Mouse (Mus musculus): ENCODE results near the gene Chgb.

Chgb gene

DNA sequence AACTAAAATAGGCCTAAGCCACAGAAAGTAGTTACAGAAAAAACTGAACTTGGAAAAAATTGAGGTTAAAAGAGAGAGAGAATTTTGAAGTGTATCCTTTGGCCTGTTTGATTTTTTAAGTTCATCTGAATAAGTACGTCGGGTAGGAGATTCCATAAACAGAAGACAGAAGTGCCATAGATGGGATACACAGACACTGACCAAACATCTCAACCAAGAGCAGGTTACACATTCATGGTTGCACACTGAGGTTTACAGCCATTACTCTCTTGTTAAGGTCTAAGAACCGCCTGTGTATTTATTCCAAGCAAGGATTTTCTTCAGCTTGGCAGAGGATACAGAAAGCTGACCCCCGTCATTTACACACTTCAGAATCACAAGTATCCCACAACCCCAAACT lies at the start of gene Chgb:
Gene Chgb, plus strand, starts transcription at position 301 of the 400 bp plus-strand sequence.
- DNase-seq = no peak

DNA sequence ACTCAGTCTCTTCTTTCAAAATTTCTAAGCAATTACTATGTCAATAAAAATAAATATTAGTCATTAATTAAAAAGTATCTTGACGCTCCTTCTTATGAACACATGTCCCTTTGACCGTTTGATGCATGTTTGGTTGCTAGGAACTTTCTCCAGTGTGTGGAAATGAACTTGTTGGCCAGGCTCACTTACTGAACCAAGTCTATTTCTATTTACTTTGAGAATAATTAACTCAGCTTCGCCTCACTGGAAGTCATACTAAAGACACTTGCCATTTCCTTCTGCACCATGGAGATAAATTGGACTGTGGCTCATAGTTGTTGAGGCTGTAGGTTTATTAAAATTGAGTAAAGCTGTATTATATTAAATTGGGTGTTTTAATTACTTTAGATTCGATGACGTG lies 48.1 kb upstream of the Chgb start:
- peak in 1 of 2 experiments; percentile 17 for DNase-seq

DNA sequence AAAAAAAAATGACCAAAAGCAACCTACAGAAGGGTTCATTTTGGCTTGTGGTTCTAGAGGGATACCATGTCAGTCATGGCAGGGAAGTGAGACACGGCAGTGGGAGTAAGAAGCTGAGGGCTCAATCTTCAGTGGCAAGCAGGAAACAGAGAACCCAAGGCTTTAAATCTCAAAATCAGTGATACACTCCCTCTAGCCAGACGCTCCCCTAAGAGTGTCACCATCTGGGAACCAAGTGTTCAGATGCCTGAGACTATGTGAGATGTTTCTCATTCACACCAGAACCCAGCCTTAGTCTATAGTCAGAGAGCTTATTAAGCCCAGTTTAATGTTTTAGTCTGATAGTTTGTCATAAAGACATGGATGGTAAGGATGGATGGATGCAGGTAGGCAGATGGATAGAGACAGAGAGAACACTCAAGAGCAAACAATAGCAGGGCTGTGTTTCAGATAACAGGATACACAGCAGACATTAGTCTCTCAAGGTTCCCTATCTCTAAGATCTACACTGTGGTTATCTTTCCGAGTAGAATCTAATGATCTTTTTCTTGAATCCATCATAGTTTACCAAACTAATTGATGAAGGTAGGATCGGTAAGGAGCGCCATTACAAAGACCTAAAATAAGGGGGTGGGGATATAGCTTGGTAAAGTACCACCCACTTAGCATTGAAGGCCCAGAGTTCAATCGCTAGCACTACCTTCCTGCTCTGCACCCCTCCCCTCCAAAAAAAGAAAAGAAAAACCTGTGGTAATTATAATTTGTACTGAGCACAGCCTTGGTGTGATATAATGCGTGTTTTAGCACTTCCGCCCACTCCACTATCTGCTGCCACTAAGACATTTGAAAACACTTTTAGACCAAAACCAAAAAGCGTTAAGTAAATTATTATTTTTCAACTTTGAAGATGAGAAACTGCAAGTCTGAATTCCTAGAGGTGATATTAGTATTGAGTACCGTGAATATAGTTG lies 47.2 kb upstream of the Chgb start:
- no peak for DNase-seq

DNA sequence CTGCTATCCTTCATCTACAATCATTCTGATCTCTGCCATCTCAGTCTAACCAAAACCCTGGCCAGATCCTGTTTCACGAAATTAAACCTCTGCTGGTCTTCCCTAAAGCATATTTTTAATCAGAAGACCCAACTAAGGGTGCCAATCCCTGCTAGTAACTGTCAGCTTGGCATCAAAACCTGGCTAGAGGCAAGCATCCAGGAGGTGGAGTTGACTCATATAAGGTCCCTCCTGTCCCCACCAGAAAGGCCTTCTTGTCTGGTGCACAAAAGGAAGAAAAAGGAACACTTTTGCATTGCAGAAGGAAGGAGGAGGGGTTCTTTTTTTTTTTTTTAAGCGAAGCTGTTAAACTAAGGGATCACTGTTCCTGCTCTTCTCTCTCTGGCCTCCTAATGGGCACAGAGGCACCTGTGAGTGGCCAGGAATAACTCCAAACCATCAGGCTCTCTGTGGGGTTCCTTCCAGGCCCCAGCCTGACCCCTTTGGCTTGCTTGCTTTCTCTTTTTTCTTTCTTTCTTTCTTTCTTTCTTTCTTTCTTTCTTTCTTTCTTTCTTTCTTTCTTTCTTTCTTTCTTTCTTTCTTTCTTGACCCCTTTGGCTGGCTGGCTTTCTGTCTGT lies 42.2 kb upstream of the Chgb start:
- DNase-seq = no peak

DNA sequence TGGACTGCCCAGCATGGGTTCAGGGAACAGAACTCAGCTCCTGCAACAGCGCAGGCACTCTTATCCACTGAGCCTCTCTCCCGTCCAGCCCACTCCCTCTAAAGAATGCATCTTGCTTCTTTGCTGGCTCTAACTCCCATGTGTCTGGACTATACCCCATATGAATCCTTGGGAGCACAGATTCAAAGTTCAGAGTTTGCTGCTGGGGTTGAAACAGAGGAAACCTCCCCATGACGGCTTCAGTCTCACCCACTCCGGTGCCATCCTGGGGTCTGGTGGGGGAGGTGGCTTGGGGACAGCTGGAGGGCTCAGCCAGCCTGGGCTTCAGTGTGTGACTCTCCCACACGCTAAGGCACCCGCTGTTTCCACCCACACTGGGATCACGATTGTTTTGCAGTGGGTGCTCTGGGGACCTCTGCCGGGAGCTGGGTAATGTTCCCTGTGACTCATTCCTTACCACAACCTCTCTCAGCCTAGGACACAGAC lies 39.2 kb upstream of the Chgb start:
- DNase-seq = peak; percentile 3 to 59

DNA sequence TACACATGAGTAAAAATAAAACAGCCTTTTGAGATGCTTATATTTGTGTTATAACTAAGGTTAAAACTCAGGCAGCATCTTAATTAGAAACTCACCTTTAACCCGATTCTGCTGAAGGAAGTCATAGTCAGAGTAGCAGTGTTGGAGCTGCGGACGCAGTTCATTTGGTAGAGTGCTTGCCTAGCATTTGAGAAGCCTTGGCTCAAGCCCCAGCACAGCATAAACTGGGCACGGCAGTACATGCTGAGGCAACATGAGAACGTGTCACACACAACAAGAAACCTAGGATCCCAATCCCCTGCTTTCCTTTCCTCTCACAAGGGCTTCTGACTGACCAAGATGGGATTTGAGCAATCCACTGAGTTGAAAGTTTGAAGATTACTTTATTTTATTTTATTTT lies 36.2 kb upstream of the Chgb start:
- DNase-seq = no peak

DNA sequence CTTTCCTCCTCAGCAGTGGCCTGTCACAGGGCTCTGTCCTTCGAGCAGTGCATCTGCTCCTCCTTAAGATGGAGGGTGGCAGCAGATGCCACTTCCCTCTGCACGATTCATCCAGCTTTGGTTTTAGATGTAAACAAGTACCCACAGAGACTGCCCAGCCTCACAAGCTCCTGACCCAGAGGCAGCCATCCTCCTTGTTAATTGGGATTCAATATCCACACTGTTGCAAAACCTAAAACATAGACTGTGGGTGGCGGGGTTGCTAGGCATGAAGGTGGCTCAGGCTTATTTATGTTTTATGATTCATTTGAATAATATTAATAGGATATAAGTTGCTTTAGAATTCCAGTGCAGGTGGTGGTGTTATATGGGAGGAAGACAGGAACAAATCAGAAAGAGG lies 35.0 kb upstream of the Chgb start:
- no peak for DNase-seq

DNA sequence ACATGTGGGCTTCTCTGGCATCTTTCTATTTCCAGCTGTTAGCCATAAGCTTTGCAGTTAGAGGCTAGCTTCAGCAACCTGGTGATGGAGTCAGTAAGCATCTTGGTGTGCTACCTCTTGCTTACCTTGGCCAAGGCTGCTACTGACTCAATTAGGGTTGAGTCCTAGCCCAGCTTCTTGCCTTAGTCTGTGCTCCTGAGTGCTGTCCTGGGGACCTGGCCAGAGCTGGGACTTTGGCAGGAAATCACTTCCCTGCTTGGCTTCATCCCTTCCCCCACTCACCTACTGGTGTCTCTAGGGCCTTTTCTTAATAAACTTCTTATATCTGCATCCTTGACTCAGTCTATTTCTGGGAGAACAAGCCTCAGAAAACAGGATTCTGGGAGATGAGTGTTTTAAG lies 30.4 kb upstream of the Chgb start:
- no peak for DNase-seq

DNA sequence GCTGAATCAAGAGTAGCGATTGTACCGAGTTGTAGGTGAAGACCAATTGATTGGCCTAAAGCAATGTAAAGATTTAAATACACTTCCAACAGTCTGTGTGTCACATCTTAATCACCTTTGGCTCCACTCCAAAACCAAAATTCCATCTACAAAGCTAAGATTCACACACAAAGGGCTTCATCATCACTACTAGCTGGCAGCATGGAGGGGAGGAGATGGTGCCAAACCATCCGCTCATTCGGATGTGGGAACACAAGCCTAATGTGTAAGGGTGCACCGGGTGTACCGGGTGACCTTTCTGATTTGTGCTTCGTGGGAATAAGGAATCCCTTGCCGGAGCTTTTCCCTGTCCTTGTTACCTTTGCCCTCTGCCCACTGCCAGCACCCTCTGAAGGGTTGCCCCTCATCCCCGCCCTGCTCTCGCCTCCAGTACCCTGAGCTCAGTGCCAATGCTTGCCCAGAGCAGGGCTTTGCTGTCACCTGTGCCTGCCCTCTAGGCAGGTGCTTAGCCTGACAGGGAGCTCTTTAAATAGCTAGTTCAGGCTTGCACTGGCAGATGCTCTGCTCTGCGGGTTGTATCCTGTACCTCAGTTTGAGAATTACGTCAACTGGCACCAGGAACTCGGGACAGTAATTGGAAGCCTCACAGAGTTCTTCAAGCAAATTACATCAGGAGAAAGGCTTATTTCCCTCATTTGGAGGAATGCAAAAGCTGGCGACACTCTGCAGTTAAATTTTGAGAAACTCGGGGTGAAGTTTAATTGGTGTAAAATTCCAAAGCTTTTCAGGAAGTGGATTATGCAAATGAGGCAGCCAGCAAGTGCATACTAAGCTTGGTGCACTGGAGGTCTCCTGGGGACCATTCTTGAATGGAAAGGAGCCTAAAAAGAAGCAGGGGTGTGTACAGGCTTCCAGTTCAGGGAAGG lies 29.7 kb upstream of the Chgb start:
- DNase-seq = no peak

DNA sequence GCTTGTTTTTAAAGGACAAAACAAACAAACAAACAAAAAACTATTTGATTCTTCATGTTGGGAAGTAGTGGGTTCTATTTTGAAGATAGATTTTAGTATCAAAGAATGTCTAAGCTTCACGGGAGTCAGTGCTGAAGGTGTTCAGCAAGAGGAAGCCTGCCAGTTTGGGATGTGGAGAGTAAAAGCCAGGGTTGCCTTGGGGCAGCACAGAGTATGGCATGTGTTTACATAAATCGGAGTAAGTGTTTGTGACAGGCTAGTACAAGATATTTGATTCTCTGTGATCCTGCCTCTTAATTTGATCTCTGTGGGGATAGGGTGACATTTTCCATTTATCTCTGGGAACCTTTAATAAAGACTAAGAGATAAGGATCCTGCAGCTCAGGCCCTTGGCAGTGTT lies 28.7 kb upstream of the Chgb start:
- DNase-seq = no peak

DNA sequence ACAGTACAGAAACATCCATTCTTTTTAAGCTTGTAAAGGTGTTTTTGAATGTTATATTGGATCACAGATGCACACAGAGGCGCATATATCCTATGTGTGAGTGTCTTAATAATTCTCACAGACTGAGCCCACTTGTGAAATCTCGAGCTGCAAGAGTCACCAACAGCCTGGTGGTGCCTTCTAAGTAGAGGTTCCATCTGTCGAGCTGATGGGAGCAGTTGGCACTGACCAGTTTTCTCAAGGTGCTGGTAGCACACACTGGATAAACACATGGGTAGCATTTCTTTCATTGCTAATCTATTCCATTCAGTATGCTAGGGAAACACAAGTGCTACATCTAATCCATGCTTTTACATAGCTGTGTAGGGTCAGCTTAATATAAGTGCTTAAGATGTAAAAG lies 27.9 kb upstream of the Chgb start:
- DNase-seq = no peak

DNA sequence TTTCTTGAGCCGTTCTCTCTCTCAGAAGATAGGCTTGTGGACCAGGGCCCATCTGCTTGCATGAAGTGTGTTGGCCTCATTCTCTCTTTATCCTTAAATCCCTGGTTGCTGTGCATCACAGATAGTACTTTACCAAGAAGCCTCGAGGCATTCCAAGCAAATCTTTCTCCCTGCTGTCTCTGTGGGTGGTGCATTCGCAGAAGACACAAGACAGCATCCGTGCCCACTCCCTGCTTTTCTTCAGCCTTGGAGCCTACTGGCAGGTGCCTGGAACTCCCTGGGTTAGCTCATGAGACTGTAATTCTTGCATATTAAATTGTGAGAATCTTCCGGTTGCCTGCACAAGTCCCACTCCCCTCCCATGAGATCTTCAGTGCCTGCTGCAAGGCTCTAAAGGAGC lies 23.2 kb upstream of the Chgb start:
- no peak for DNase-seq

DNA sequence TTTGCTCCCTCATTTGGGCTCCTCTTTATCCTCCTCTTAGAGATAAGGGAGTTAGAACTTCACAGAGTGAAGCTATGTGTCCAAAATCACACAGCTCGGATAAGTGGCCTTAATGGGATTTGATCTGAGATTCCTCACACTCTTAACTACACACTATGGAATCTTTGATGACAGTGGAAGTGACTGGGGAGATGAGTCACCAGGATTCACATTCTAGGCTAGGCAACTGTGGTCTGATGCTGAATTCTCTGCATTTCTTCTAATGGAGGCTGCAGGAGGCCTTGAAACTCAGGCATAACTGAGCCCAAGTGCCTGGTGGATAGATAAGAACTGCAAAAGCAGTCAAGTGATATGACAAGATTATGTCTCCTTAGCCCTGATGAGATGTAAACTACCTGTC lies 10.3 kb upstream of the Chgb start:
- no peak for DNase-seq

DNA sequence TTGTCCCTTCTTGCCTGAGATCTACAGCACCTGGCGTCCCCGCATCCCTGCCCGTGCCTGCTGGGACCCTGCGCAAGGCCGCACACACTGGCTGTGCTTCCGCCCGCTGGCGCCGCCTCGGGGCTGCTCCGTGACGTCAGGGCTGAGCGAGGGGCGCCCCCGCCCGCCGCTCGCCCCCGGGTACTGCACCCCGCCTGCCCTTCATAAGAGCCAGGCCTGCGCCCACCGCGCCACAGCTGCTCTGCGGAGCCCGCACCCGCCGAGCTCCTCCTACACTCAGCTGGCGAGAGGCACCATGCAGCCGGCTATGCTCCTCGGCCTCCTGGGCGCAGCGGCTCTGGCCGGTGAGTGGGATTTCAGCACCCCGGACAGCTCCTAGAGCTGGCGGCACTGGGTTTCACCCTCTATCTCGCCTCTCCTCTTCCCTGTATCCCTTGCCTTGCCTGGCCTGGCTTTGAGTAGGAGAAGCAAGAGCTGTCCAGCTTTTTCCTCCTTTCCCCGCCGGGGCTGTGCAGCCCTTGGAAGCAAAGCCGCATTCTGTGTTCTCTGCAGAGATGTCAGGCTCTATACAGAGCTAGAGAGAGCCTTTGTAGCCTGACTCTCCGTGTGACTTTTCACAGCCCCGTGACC lies 476 bp downstream of the Chgb start:
- peak; percentile 91 for DNase-seq

DNA sequence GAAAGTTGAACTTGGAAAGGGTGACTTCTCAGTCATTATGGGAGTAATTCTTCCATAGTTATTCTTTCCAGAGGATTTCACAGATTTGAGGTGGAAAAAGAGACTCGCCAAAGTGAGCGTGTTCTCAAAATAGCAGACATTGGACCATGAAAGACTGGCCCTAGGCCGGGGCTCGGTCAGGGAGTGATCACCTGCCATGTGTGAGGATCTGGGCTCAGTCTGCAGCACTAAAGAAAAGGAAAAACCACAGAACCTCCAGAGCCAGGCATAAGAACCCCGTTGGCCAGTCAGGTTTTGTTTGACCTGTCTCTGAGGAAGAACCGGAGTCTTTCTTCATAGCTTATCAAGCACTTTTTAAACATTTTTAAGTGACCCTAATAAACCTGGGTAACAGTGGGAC lies 3.0 kb downstream of the Chgb start:
- DNase-seq = no peak

DNA sequence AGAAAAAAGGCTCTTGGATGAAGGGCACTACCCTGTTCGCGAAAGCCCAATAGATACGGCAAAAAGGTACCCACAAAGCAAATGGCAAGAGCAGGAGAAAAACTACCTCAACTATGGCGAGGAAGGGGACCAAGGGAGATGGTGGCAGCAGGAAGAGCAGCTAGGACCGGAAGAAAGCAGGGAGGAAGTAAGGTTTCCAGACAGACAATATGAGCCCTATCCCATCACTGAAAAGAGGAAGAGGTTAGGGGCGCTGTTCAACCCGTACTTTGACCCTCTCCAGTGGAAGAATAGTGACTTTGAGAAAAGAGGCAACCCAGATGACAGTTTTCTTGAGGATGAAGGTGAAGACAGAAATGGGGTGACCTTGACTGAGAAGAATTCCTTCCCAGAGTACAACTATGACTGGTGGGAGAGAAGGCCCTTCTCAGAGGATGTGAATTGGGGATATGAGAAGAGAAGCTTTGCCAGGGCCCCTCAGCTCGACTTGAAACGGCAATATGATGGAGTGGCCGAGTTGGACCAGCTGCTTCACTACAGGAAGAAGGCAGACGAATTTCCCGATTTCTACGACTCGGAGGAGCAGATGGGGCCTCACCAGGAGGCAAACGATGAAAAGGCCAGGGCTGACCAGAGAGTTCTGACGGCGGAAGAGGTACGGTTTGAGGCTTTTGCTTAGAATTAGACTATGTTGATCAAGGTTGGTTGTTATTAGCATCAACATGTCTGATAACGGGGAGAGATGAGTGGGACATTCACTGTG lies 12.5 kb downstream of the Chgb start:
- no peak for DNase-seq

DNA sequence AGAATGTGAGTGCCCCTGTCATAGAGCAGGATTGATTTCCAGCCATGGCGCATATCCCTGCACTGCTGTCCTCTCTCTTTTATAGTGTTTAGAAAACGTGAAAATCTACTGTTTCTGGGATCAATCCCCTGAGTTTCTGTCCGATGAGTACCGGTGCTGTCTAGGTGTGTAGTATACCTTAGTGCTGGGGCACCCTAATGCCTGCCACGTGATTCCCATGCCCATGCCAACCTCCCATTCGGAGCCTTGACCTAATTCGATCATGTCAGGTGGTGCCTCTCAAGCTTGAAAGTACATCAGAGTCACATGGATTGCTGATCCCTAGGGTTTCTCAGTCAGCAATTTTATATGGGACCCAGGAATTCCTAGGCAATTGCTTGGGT lies 13.1 kb downstream of the Chgb start:
- no peak for DNase-seq

DNA sequence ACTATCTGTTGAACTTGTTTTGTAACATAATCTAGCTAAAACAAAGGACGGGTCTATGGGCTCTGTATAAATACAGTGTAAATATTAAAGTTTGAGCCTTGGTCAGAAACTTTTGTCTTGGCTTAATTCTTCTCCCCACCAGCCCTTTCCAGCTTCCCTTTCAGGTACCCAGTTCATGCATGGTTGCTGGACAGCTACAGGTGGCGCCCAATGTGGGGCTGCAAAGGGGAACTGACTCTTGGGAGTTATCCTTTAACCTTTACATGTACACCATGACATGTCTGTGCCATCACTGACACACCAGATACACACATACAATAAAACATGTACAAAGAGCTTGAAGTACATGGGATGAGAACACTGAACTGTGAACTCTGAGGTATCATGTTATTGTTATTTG lies 21.9 kb downstream of the Chgb start:
- DNase-seq = no peak

DNA sequence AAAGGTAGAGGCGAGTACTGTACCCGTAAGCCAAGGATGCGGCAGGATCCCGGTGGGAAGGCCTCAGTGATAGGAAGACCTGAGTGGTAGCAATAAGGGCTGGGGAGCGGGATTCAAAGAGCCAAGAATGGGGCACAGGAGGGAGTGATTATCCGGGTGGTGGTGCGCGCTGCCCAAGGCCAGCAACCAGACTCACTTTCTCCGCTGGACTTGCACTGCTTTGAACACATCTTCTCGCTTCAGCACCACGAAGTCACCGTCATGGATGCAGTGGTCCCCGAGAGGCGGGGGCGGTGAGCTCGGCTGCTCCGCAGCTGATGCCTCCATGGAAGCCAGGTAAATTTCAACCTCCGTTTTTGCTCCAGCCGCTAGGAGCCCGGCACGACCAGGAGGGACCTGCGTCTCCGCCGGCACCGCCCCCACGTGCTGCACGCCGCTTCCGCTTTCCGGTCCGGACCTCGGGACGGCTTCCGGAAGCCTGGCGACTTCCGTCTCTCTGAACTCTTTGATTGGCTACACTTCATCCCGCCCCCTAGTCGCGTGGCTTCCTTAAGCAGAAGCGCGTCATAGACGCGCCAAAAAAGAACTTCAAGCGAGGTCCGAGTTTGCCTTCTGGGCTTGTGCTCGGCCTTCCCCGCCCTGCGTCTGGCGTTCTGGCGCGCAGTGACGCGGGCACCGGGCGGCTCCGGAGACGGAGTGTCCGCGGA lies 34.7 kb downstream of the Chgb start, which contains the start of the genes Trmt6 and Mcm8:
Gene Trmt6, minus strand, starts transcription at position 448 of the 707 bp plus-strand sequence.
Gene Mcm8, plus strand, starts transcription at position 534 of the 707 bp plus-strand sequence.
- peak; percentile 95 to 97 for DNase-seq

DNA sequence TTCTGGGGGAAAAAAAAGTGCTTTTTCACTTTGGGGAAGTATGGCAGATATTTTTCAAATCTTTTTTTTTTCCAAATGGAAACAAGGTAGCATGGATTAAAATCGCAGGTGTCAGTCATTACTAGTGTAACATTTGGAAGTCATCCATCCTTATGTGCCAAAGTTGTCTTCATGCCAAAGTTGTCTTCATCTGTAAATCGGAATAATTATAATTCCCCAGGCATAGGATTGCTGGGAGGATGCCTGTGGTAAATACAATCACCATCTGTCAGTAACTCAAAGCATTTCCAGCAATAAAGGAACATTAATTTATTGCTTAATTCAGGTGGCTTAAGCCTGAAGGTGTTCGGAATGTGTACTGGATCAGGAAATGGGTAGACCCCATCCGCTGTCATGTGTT lies 60.0 kb downstream of the Chgb start:
- DNase-seq = no peak

All from kidney, postnatal 25 days (tissue).